Mouse (Mus musculus): Measurements from ENCODE around the gene Iqcb1.

Gene Iqcb1

GRCm38 (mm10) chr16:36875276-36875851 is 47.2 kb downstream of the Iqcb1 start:
- peak in 1 of 2 experiments; percentile 80 for DNase-seq

GRCm38 (mm10) chr16:36877316-36877715 is 49.1 kb downstream of the Iqcb1 start:
- no peak for DNase-seq

- DNase-seq = peak; percentile 63 to 80
Measured at GRCm38 (mm10) chr16:36882737-36883343, 54.7 kb downstream of the Iqcb1 start.

- DNase-seq = peak; percentile 56 to 80
Measured at GRCm38 (mm10) chr16:36884881-36885280, 56.7 kb downstream of the Iqcb1 start.

- no peak for DNase-seq
Measured at GRCm38 (mm10) chr16:36885912-36886311, 57.7 kb downstream of the Iqcb1 start.

- peak in 1 of 2 experiments; percentile 27 for DNase-seq
Measured at GRCm38 (mm10) chr16:36887546-36887945, 59.4 kb downstream of the Iqcb1 start.

- DNase-seq = no peak
Measured at GRCm38 (mm10) chr16:36890559-36890958, 62.4 kb downstream of the Iqcb1 start.

GRCm38 (mm10) chr16:36891415-36891814 is 63.2 kb downstream of the Iqcb1 start:
- no peak for DNase-seq

GRCm38 (mm10) chr16:36893317-36893716 is 65.1 kb downstream of the Iqcb1 start:
- no peak for DNase-seq

- DNase-seq = no peak
Measured at GRCm38 (mm10) chr16:36896712-36897111, 68.5 kb downstream of the Iqcb1 start.

GRCm38 (mm10) chr16:36903156-36903555 is 75.0 kb downstream of the Iqcb1 start:
- DNase-seq = no peak

GRCm38 (mm10) chr16:36911909-36912308 is 83.7 kb downstream of the Iqcb1 start:
- DNase-seq = no peak

GRCm38 (mm10) chr16:36912311-36912710 is 84.1 kb downstream of the Iqcb1 start:
- DNase-seq = no peak

GRCm38 (mm10) chr16:36914195-36914594 is 86.0 kb downstream of the Iqcb1 start:
- no peak for DNase-seq

GRCm38 (mm10) chr16:36918505-36918904 is 90.3 kb downstream of the Iqcb1 start:
- DNase-seq = no peak

GRCm38 (mm10) chr16:36920410-36920809 is 92.2 kb downstream of the Iqcb1 start:
- DNase-seq = no peak

- DNase-seq = no peak
Measured at GRCm38 (mm10) chr16:36921067-36921613, 93.0 kb downstream of the Iqcb1 start.

- DNase-seq = no peak
Measured at GRCm38 (mm10) chr16:36921980-36922379, 93.8 kb downstream of the Iqcb1 start.

All from cerebellum, postnatal 14 days (tissue).